Mouse (Mus musculus): ENCODE data around the gene Agtr1a.
A peak's percentile ranks its signal among the peaks of the same experiment; 100 is the strongest.

Gene Agtr1a

GRCm38 (mm10) chr13:30364097-30364625 lies 27.9 kb downstream of the Agtr1a start:
- no peak for DNase-seq (ENCODE audit: low spot score)

- DNase-seq (ENCODE audit: low spot score), result peak; percentile 26
These were observed 28.5 kb downstream of the Agtr1a start for GRCm38 (mm10) chr13:30364780-30365179.

GRCm38 (mm10) chr13:30365378-30365777 lies 29.1 kb downstream of the Agtr1a start:
- DNase-seq (ENCODE audit: low spot score), result no peak

GRCm38 (mm10) chr13:30368116-30368515 lies 31.9 kb downstream of the Agtr1a start:
- DNase-seq (ENCODE audit: low spot score), result no peak

GRCm38 (mm10) chr13:30368746-30369145 lies 32.5 kb downstream of the Agtr1a start:
- DNase-seq (ENCODE audit: low spot score), result no peak

- DNase-seq (ENCODE audit: low spot score), result no peak
These were observed 42.6 kb downstream of the Agtr1a start for GRCm38 (mm10) chr13:30378868-30379267.

GRCm38 (mm10) chr13:30385183-30385582 lies 48.9 kb downstream of the Agtr1a start:
- DNase-seq (ENCODE audit: low spot score), result no peak

GRCm38 (mm10) chr13:30394123-30394522 lies 57.9 kb downstream of the Agtr1a start:
- no peak for DNase-seq (ENCODE audit: low spot score)

- no peak for DNase-seq (ENCODE audit: low spot score)
These were observed 60.2 kb downstream of the Agtr1a start for GRCm38 (mm10) chr13:30396431-30396830.

- DNase-seq (ENCODE audit: low spot score), result no peak
These were observed 62.6 kb downstream of the Agtr1a start for GRCm38 (mm10) chr13:30398852-30399251.

- DNase-seq (ENCODE audit: low spot score), result no peak
These were observed 64.4 kb downstream of the Agtr1a start for GRCm38 (mm10) chr13:30400621-30401020.

- DNase-seq (ENCODE audit: low spot score), result no peak
These were observed 67.6 kb downstream of the Agtr1a start for GRCm38 (mm10) chr13:30403874-30404273.

- no peak for DNase-seq (ENCODE audit: low spot score)
These were observed 82.4 kb downstream of the Agtr1a start for GRCm38 (mm10) chr13:30418611-30419010.

GRCm38 (mm10) chr13:30427008-30427407 lies 90.8 kb downstream of the Agtr1a start:
- no peak for DNase-seq (ENCODE audit: low spot score)

GRCm38 (mm10) chr13:30427436-30427835 lies 91.2 kb downstream of the Agtr1a start:
- DNase-seq (ENCODE audit: low spot score), result no peak

Data from MN1 (cell line).